ENCODE assay signal across 8 mouse cellular contexts in the genomic region with DNA sequence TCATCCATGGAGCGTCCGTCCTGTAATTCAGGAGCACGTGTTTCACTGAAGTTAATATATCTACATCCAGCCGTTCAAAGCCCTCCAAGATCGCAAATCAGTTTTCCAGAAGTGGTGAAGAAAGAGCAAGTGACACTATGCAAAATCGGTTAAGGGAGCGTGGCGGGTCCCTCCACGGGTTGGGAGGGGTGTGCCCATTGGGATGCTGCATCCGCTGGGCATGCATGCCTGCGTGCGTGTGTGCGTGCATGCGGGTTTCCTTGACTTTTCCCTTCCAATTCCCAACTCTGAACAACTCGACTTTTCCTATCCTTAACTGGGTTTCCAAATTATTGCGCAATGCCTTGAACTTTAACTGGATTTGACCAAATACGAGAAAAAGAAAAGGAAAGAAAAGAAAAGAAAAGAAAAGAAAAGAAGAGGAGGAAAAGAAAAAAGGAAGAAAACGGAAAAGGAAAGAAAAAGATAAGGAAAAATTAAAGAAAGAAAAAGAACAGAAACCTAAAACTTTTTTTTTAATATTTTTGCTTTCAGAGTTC. TPM values are rescaled to one million over a fixed set of nuclear protein-coding genes. Genes with fewer than 3 reads are reported as not detected.
DNase-seq lines count a peak whose midpoint lies in the region; ATAC-seq and TF ChIP-seq lines count a peak whose summit lies in the region.

No protein-coding gene starts in this region.

- peak overlapping the region; percentile 92 for H3K27ac ChIP-seq in gastrocnemius, adult 2 months
- H3K27ac ChIP-seq in hindbrain, embryonic 11.5 days (ENCODE audit: low read depth, low read length), result no peak overlapping the region

- H3K9ac ChIP-seq in hindbrain, embryonic 11.5 days (ENCODE audit: low read depth, low read length), result no peak overlapping the region

- DNase-seq in gastrocnemius, adult 2 months, result peak; percentile 38
- no peak for DNase-seq in gastrocnemius, adult 18-20 months (ENCODE audit: low spot score)
- DNase-seq in embryo, embryonic 11.5 days (ENCODE audit: low read depth, low spot score), result peak; percentile 29
- DNase-seq in hindbrain, embryonic 11.5 days (ENCODE audit: low spot score), result no peak
- DNase-seq in lung, postnatal 4 days, result peak; percentile 7 to 24
- DNase-seq in adrenal gland, adult 8-10 months, result no peak
- DNase-seq in ovary, postnatal 36 days (ENCODE audit: low spot score), result no peak
- DNase-seq in cerebellum, adult 11-12 months, result no peak

- intact Hi-C loops in gastrocnemius, adult 2 months (cut with DNase I), result loop anchor here (2.0 to 10.0 kb wide), 5 partner anchors 92 to 485 kb away; a partner anchor contains a TSS

- peaks cover 4% of the 10 kb centered on the region; the same call in 1 of the 2 replicates for H3K4me1 ChIP-seq in hindbrain, embryonic 11.5 days (replicated peaks; ENCODE audit: control insufficient read depth, insufficient read depth, low read length)

- peak overlapping the region; percentile 80 for H3K4me2 ChIP-seq in hindbrain, embryonic 11.5 days (replicated peaks; ENCODE audit: low read depth, low read length)

- ATAC-seq in hindbrain, embryonic 11.5 days (ENCODE audit: low FRiP score), result peak; percentile 75

- TF ChIP-seq CTCF in gastrocnemius, adult 2 months (IDR thresholded peaks at IDR 0.05), result no peak

- no peaks in the 10 kb centered on the region for H3K9me3 ChIP-seq in hindbrain, embryonic 11.5 days (ENCODE audit: control insufficient read depth, low read length)

- peaks cover 27% of the 10 kb centered on the region for H3K27me3 ChIP-seq in hindbrain, embryonic 11.5 days (ENCODE audit: control insufficient read depth, insufficient read depth, low read length)

- WGBS in hindbrain, embryonic 11.5 days, result 4% methylated on average over 18 of the region's 18 CpGs

- H3K36me3 ChIP-seq in hindbrain, embryonic 11.5 days (ENCODE audit: control insufficient read depth, insufficient read depth, low read length), result no peaks in the 10 kb centered on the region

- peak overlapping the region; percentile 87 for H3K4me3 ChIP-seq in gastrocnemius, adult 2 months
- H3K4me3 ChIP-seq in hindbrain, embryonic 11.5 days (ENCODE audit: low read depth, low read length), result peak overlapping the region; percentile 48

RNA-seq across cellular contexts. Expression of a gene that starts 1.2 kb away (rescaled TPM):
- 1 to 10 TPM; 8.8 to 9.6 TPM for total RNA-seq in gastrocnemius, adult 2 months (2021)
- total RNA-seq in gastrocnemius, adult 18-20 months (2021), result 10 to 100 TPM in 1 of 2 experiments, 1 to 10 TPM in 1; 4.7 to 10.7 TPM
- 4.9 and 6.8 TPM in 2 replicates for polyA plus RNA-seq in hindbrain, embryonic 11.5 days (2014; fragmentation: Nextera tagmentation; extraction: Ambion mirVana)
- total RNA-seq in adrenal gland, adult 8-10 months (2022), result 1 to 10 TPM in 2 of 4 experiments, under 1 TPM in 2; 0.73 to 2.0 (median 1.00) TPM

Comparison
In these comparisons a context has a peak if more than half of its experiments do, and no peak if none do; other contexts are left out.
1. DNase-seq: peak in gastrocnemius, adult 2 months (single experiment), embryo, embryonic 11.5 days (single experiment) and lung, postnatal 4 days (2 of 2); none in gastrocnemius, adult 18-20 months (single experiment), hindbrain, embryonic 11.5 days (single experiment), adrenal gland, adult 8-10 months (single experiment), ovary, postnatal 36 days (single experiment) and cerebellum, adult 11-12 months (single experiment).